Mouse (Mus musculus): Measurements from ENCODE around the gene Ankrd11. TPM values are rescaled to one million over a fixed set of nuclear protein-coding genes. Genes with fewer than 3 reads are reported as not detected.
"Not testable (repeated sequence)": the region's sequence is repeated elsewhere in the genome, so short reads cannot be mapped to it uniquely, and the experiment has no call there.

Ankrd11 gene
- total and polyA plus RNA-seq, 2 experiments from 2014 or later: 24.3 to 65.8 TPM

DNA sequence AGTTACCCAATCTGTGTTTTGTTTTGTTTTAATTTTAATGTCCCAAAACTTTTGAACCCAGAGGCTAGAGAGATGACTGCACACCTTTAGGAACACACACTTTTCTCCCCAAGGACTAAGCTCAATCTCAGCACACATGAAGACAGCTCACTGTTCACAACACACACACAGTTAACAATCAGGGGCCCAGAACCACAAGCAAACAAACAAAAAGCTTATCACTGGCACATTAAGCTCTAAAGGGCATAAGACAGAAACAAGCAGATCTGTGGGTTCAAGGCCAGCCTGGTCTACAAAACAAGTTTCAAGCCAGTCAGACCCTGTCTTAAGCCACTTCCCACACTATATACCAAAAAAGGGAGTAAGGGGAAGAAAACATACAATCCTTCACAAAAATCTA, 8.6 kb downstream of the Ankrd11 start:
- Histone ChIP-seq H3K27ac (ENCODE audit: low read depth) (peak overlapping the region; percentile 65; the same call in 1 of the 2 replicates), H3K9ac (replicated peaks; ENCODE audit: low read depth, low read length) (no peak overlapping the region), H3K36me3 (replicated peaks; ENCODE audit: control insufficient read depth, insufficient read depth, low read length) (no peaks in the 10 kb centered on the region), H3K4me1 (ENCODE audit: control insufficient read depth, insufficient read depth) (peaks cover 26% of the 10 kb centered on the region), H3K27me3 (ENCODE audit: control insufficient read depth, insufficient read depth, low read length) (no peaks in the 10 kb centered on the region), H3K4me2 (ENCODE audit: low read depth, low read length) (no peak overlapping the region), H3K9me3 (replicated peaks; ENCODE audit: control insufficient read depth, low read length) (no peaks in the 10 kb centered on the region), H3K4me3 (ENCODE audit: low read depth, low read length) (no peak overlapping the region)
- DNase-seq (ENCODE audit: low spot score) (no peak), ATAC-seq (ENCODE audit: insufficient read depth, low read depth) (no peak)
- no peak for TF ChIP-seq CTCF (IDR thresholded peaks at IDR 0.05; ENCODE audit: low read depth)
- TF ChIP-seq EP300 (IDR thresholded peaks at IDR 0.05; ENCODE audit: low read depth): no peak

DNA sequence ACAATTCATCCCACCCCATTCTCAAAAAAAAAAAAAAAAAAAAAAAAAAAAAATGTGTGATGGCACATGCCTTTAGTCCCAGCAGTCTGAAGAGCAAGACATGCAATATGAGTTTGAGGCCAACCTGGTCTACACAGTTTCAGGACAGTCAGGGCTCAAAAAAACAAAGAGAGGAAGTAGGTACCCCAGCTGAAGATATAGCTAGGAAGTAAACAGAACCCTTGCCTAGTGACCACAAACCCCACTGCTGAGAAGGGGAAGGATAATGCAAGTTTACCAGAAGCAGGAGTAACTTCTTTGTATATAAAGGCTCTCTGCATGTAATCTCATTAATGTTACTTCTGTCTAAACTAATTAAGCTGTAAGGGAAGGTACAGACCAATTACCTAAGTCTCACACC, 9.3 kb downstream of the Ankrd11 start:
- Histone ChIP-seq H3K9me3 (replicated peaks; ENCODE audit: control insufficient read depth, low read length) (no peaks in the 10 kb centered on the region), H3K27ac (ENCODE audit: low read depth) (peak overlapping the region; percentile 35; the same call in 1 of the 2 replicates), H3K4me1 (ENCODE audit: control insufficient read depth, insufficient read depth) (peaks cover 23% of the 10 kb centered on the region), H3K36me3 (replicated peaks; ENCODE audit: control insufficient read depth, insufficient read depth, low read length) (no peaks in the 10 kb centered on the region), H3K27me3 (ENCODE audit: control insufficient read depth, insufficient read depth, low read length) (no peaks in the 10 kb centered on the region), H3K4me2 (ENCODE audit: low read depth, low read length) (no peak overlapping the region), H3K9ac (replicated peaks; ENCODE audit: low read depth, low read length) (no peak overlapping the region), H3K4me3 (ENCODE audit: low read depth, low read length) (no peak overlapping the region)
- DNase-seq (ENCODE audit: low spot score) (no peak), ATAC-seq (ENCODE audit: insufficient read depth, low read depth) (no peak)
- TF ChIP-seq CTCF (IDR thresholded peaks at IDR 0.05; ENCODE audit: low read depth): no peak
- TF ChIP-seq EP300 (IDR thresholded peaks at IDR 0.05; ENCODE audit: low read depth): no peak

DNA sequence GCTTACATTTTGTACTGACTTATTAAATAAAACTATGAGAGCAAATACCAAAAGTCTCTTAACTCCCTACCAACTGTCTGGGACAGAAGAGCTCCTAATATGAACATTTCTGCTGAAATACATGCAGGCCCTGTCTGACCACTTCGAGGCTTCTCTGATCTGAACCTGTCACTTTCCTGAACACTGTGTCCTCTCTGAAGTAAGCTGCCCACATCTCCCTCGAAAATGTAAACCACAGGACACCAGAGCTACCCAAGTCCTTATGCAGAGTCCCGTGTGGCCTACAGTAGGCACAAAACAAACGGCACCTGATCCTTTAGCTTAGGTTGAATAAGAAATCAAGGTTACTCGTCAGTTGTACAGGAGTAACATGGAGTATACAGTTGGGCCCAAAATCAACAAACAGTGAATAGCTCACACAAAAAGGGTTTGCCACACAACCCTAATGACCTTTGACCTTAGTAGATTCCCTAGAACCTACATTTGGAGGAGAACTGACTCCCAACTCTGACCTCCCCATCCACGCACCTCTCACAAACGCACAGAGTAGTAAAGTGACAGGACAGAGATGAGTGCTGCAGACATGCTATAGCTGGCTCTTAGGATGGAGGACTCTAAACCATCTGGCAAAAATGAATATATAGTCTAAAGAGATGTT, 10.6 kb downstream of the Ankrd11 start:
- WGBS: 79% methylated on average over 7 of the region's 7 CpGs
- H3K36me3 ChIP-seq (replicated peaks; ENCODE audit: control insufficient read depth, insufficient read depth, low read length): no peaks in the 10 kb centered on the region

DNA sequence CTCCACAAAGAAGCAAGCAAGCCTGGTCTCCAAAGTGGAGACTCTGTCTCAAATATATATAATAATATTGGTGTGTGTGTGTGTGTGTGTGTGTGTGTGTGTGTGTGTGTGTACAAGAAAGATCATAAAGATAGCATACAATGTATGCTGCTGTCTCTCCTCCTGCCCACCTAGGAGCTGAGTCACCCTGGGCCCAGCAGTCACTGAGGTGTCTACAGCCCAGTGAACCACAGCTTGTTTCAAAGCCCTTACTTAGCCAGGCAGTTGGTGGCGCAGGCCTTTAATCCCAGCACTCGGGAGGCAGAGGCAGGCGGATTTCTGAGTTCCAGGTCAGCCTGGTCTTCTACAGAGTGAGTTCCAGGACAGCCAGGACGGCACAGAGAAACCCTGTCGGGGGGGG, 12.0 kb downstream of the Ankrd11 start:
- H3K4me2 ChIP-seq (ENCODE audit: low read depth, low read length); H3K4me1 ChIP-seq (ENCODE audit: control insufficient read depth, insufficient read depth); H3K27me3 ChIP-seq (ENCODE audit: control insufficient read depth, insufficient read depth, low read length); ATAC-seq (ENCODE audit: insufficient read depth, low read depth); DNase-seq (ENCODE audit: low spot score); H3K9me3 ChIP-seq (replicated peaks; ENCODE audit: control insufficient read depth, low read length); H3K9ac ChIP-seq (replicated peaks; ENCODE audit: low read depth, low read length); H3K27ac ChIP-seq (ENCODE audit: low read depth); H3K36me3 ChIP-seq (replicated peaks; ENCODE audit: control insufficient read depth, insufficient read depth, low read length); H3K4me3 ChIP-seq (ENCODE audit: low read depth, low read length): not testable (repeated sequence)
- WGBS: 82% methylated on average over 4 of the region's 5 CpGs

More for the DNA sequence above, 10.6 kb downstream of the Ankrd11 start:
- no peak for DNase-seq (ENCODE audit: low spot score)
- no peak overlapping the region for H3K27ac ChIP-seq (ENCODE audit: low read depth)
- TF ChIP-seq CTCF (IDR thresholded peaks at IDR 0.05; ENCODE audit: low read depth) (no peak), EP300 (IDR thresholded peaks at IDR 0.05; ENCODE audit: low read depth) (no peak)
- H3K27me3 ChIP-seq (ENCODE audit: control insufficient read depth, insufficient read depth, low read length): no peaks in the 10 kb centered on the region
- peaks cover 20% of the 10 kb centered on the region for H3K4me1 ChIP-seq (ENCODE audit: control insufficient read depth, insufficient read depth)
- no peak overlapping the region for H3K4me3 ChIP-seq (ENCODE audit: low read depth, low read length)
- H3K9ac ChIP-seq (replicated peaks; ENCODE audit: low read depth, low read length): no peak overlapping the region
- no peak overlapping the region for H3K4me2 ChIP-seq (ENCODE audit: low read depth, low read length)
- ATAC-seq (ENCODE audit: insufficient read depth, low read depth): no peak
- no peaks in the 10 kb centered on the region for H3K9me3 ChIP-seq (replicated peaks; ENCODE audit: control insufficient read depth, low read length)

DNA sequence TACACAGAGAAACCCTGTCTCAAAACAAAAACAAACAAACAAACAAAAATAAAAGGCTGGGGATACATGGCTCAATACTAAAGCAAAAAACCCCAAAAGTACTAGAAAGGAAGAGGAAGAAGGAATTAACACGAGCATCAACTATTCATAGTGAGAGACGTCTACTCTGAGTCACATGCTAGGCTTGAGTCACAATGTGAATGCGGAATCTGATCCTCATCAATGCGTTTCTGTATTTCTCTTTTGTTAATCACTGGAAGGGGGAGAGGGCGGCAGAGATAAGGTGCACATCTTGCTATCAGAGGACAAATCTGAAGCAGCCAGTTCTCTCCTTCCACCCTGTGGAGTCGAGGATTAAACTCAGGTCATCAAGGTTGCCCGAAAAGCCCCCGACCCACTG, 14.3 kb downstream of the Ankrd11 start:
- Histone ChIP-seq H3K4me2 (ENCODE audit: low read depth, low read length) (no peak overlapping the region), H3K4me3 (ENCODE audit: low read depth, low read length) (no peak overlapping the region), H3K27ac (ENCODE audit: low read depth) (no peak overlapping the region), H3K9ac (replicated peaks; ENCODE audit: low read depth, low read length) (no peak overlapping the region), H3K36me3 (replicated peaks; ENCODE audit: control insufficient read depth, insufficient read depth, low read length) (no peaks in the 10 kb centered on the region; the same call in 1 of the 2 replicates), H3K9me3 (replicated peaks; ENCODE audit: control insufficient read depth, low read length) (no peaks in the 10 kb centered on the region), H3K4me1 (ENCODE audit: control insufficient read depth, insufficient read depth) (peaks cover 3% of the 10 kb centered on the region; the same call in 1 of the 2 replicates), H3K27me3 (ENCODE audit: control insufficient read depth, insufficient read depth, low read length) (no peaks in the 10 kb centered on the region)
- DNase-seq (ENCODE audit: low spot score) (no peak), ATAC-seq (ENCODE audit: insufficient read depth, low read depth) (no peak)
- no peak for TF ChIP-seq EP300 (IDR thresholded peaks at IDR 0.05; ENCODE audit: low read depth)
- no peak for TF ChIP-seq CTCF (IDR thresholded peaks at IDR 0.05; ENCODE audit: low read depth)
- WGBS: 73% methylated on average over 8 of the region's 8 CpGs

DNA sequence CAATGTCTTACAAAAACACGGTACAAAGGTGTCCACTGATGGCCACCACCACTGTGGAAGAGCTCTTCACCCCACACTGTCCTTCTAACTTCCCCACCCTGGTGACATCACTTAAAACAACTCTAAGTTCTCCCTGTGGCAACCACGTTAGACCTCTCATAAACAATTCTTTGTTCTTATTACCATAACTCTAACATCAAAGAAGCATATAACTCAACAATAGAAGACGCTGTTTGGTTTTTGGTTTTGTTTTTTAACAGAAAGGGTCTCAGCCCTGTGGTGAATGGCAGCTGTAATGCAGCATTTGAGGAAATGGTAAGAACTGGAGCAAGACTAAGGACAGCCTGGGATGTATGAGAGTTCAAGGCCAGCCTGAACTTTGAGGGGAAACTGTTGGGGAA, 16.1 kb downstream of the Ankrd11 start:
- H3K9ac ChIP-seq (replicated peaks; ENCODE audit: low read depth, low read length): no peak overlapping the region
- peaks cover 15% of the 10 kb centered on the region for H3K4me1 ChIP-seq (ENCODE audit: control insufficient read depth, insufficient read depth)
- H3K27ac ChIP-seq (ENCODE audit: low read depth): no peak overlapping the region
- WGBS: 74% methylated on average over 3 of the region's 3 CpGs
- no peaks in the 10 kb centered on the region; the same call in 1 of the 2 replicates for H3K36me3 ChIP-seq (replicated peaks; ENCODE audit: control insufficient read depth, insufficient read depth, low read length)
- no peak for ATAC-seq (ENCODE audit: insufficient read depth, low read depth)
- DNase-seq (ENCODE audit: low spot score): no peak
- H3K4me3 ChIP-seq (ENCODE audit: low read depth, low read length): no peak overlapping the region
- no peak for TF ChIP-seq CTCF (IDR thresholded peaks at IDR 0.05; ENCODE audit: low read depth)
- H3K27me3 ChIP-seq (ENCODE audit: control insufficient read depth, insufficient read depth, low read length): no peaks in the 10 kb centered on the region
- H3K9me3 ChIP-seq (replicated peaks; ENCODE audit: control insufficient read depth, low read length): no peaks in the 10 kb centered on the region
- no peak overlapping the region for H3K4me2 ChIP-seq (ENCODE audit: low read depth, low read length)

Measured in heart, postnatal 0 days (tissue).